Mouse (Mus musculus) spleen, adult 2 months (tissue): ENCODE data around the gene Phka1.

Experiments used
- CTCF ChIP-seq: fragments of 200-500 bp; IDR thresholded peaks from 2 replicates; pipeline ENCODE4 v1.5.1; 2011; ENCODE audit warnings: mild to moderate bottlenecking, inconsistent platforms; ENCODE audit not compliant: insufficient read depth, insufficient read length, insufficient replicate concordance; ENCODE audit errors: extremely low read depth
- POLR2A ChIP-seq: fragments of 200-500 bp; IDR thresholded peaks from 2 replicates; pipeline ENCODE4 v1.6.1; 2011; ENCODE audit warnings: low read depth, low read length, inconsistent platforms

- no peak for TF ChIP-seq CTCF
- no peak for TF ChIP-seq POLR2A
Observed at GRCm38 (mm10) chrX:102485575-102485974, 158.5 kb downstream of the Phka1 start.
